21 mouse cellular contexts compared by ENCODE assay signal in genomic region chr3:69765206-69765605, GRCm38 (mm10). TPM values are rescaled to one million over a fixed set of nuclear protein-coding genes. Genes with fewer than 3 reads are reported as not detected.
DNase-seq lines count a peak whose midpoint lies in the region; ATAC-seq lines count a peak whose summit lies in the region.
"Had no signal": no experiment of that assay in that cellular context is flagged by ENCODE, and none has a peak within 500 bp of the region (broad histone marks: within the 10 kb centered on the region; RNA-seq: fewer than 3 reads in every experiment).

No protein-coding gene starts in this region.

- H3K9me3 ChIP-seq in heart, embryonic 11.5 days (replicated peaks; ENCODE audit: control insufficient read depth, low read length): no peaks in the 10 kb centered on the region
- H3K9me3 ChIP-seq in heart, embryonic 10.5 days: no peaks in the 10 kb centered on the region
- H3K9me3 ChIP-seq in intestine, embryonic 14.5 days (ENCODE audit: control insufficient read depth, low read length): no peaks in the 10 kb centered on the region
- H3K9me3 ChIP-seq in intestine, embryonic 15.5 days: no peaks in the 10 kb centered on the region
- H3K9me3 ChIP-seq: G1E had no signal

- WGBS in heart, embryonic 11.5 days (ENCODE audit: insufficient replicate concordance): 86% methylated on average over 11 of the region's 11 CpGs
- 91% methylated on average over 11 of the region's 11 CpGs for WGBS in heart, embryonic 10.5 days
- WGBS in intestine, embryonic 14.5 days: 90% methylated on average over 11 of the region's 11 CpGs
- 93% methylated on average over 11 of the region's 11 CpGs for WGBS in intestine, embryonic 15.5 days

- H3K27ac ChIP-seq in heart, embryonic 11.5 days (ENCODE audit: low read depth, low read length): no peak overlapping the region
- H3K27ac ChIP-seq in heart, embryonic 10.5 days: no peak overlapping the region
- H3K27ac ChIP-seq in intestine, embryonic 14.5 days (ENCODE audit: low read depth): no peak overlapping the region
- no peak overlapping the region for H3K27ac ChIP-seq in intestine, embryonic 15.5 days

- peak; percentile 82 for DNase-seq in heart, adult 11 months
- peak; percentile 68 for DNase-seq in heart, embryonic 10.5 days (ENCODE audit: low spot score)
- no peak for DNase-seq in heart, postnatal 4 days
- DNase-seq in intestine, embryonic 14.5 days (ENCODE audit: low spot score): peak; percentile 25
- DNase-seq: adrenal gland, adult 2 months; adrenal gland, adult 8-10 months; adrenal gland, postnatal 10 days; adrenal gland, postnatal 14 days; adrenal gland, postnatal 25 days; adrenal gland, postnatal 36 days; B cell, adult 2 months; cerebellum, adult 11 months; cerebellum, adult 11-12 months; cerebellum, adult 18-20 months had no signal

- no peak overlapping the region for H3K4me3 ChIP-seq in heart, embryonic 11.5 days (ENCODE audit: low read depth, low read length)
- no peak overlapping the region for H3K4me3 ChIP-seq in heart, embryonic 10.5 days
- no peak overlapping the region for H3K4me3 ChIP-seq in intestine, embryonic 14.5 days (ENCODE audit: low read depth, low read length)
- no peak overlapping the region for H3K4me3 ChIP-seq in intestine, embryonic 15.5 days (replicated peaks)

- H3K4me2 ChIP-seq in heart, embryonic 11.5 days: no peak overlapping the region
- H3K4me2 ChIP-seq in intestine, embryonic 14.5 days (ENCODE audit: low read length): no peak overlapping the region
- no peak overlapping the region for H3K4me2 ChIP-seq in intestine, embryonic 15.5 days (replicated peaks)

- no peak for ATAC-seq in heart, embryonic 11.5 days (replicated peaks; ENCODE audit: insufficient number of reproducible peaks, low FRiP score, low TSS enrichment)
- ATAC-seq in intestine, embryonic 14.5 days (replicated peaks; ENCODE audit: low FRiP score, low TSS enrichment, low read depth): no peak
- ATAC-seq in intestine, embryonic 15.5 days: no peak
- ATAC-seq: activated CD4-positive, CD25-positive, alpha-beta regulatory T cell, adult 4 months; CD4-positive, CD25-positive, alpha-beta regulatory T cell, adult 4 months; Patski had no signal

- no peaks in the 10 kb centered on the region for H3K27me3 ChIP-seq in heart, embryonic 11.5 days (ENCODE audit: control insufficient read depth, insufficient read depth, low read length)
- H3K27me3 ChIP-seq in heart, embryonic 10.5 days (ENCODE audit: insufficient read depth, poor library complexity, severe bottlenecking): no peaks in the 10 kb centered on the region
- no peaks in the 10 kb centered on the region for H3K27me3 ChIP-seq in intestine, embryonic 14.5 days (replicated peaks; ENCODE audit: control insufficient read depth, insufficient read depth, low read length)
- no peaks in the 10 kb centered on the region for H3K27me3 ChIP-seq in intestine, embryonic 15.5 days (replicated peaks)
- H3K27me3 ChIP-seq: CH12.LX had no signal

- H3K4me1 ChIP-seq in heart, embryonic 11.5 days (ENCODE audit: control insufficient read depth, insufficient read depth, low read length): no peaks in the 10 kb centered on the region
- H3K4me1 ChIP-seq in heart, embryonic 10.5 days: no peaks in the 10 kb centered on the region
- H3K4me1 ChIP-seq in intestine, embryonic 14.5 days (replicated peaks; ENCODE audit: control insufficient read depth, insufficient read depth, low read length): 0 out of 2 replicates have a peak, but pooled peaks cover 3% of the 10 kb centered on the region
- H3K4me1 ChIP-seq in intestine, embryonic 15.5 days (replicated peaks): no peaks in the 10 kb centered on the region

- no peak overlapping the region for H3K9ac ChIP-seq in heart, embryonic 11.5 days (ENCODE audit: low read depth, low read length)
- H3K9ac ChIP-seq in intestine, embryonic 14.5 days (ENCODE audit: low read length): no peak overlapping the region
- no peak overlapping the region for H3K9ac ChIP-seq in intestine, embryonic 15.5 days

- no peaks in the 10 kb centered on the region; the same call in 1 of the 2 replicates for H3K36me3 ChIP-seq in heart, embryonic 11.5 days (ENCODE audit: control insufficient read depth, insufficient read depth, low read length)
- H3K36me3 ChIP-seq in heart, embryonic 10.5 days: 0 out of 2 replicates have a peak, but pooled peaks cover 11% of the 10 kb centered on the region
- H3K36me3 ChIP-seq in intestine, embryonic 14.5 days (ENCODE audit: control insufficient read depth, insufficient read depth, low read length): peaks cover 12% of the 10 kb centered on the region; the same call in 1 of the 2 replicates
- no peaks in the 10 kb centered on the region for H3K36me3 ChIP-seq in intestine, embryonic 15.5 days

RNA-seq across cellular contexts. Expression of gene Nmd3, which starts 43.4 kb away (rescaled TPM):
- 104 and 115 TPM in 2 replicates for polyA plus RNA-seq in heart, embryonic 11.5 days (2014; fragmentation: Nextera tagmentation; extraction: Ambion mirVana)
- 139 and 149 TPM in 2 replicates for polyA plus RNA-seq in heart, embryonic 10.5 days (2016; fragmentation: Nextera tagmentation; extraction: Ambion mirVana)
- 10 to 100 TPM; 65.3 to 67.8 TPM for total RNA-seq in heart, postnatal 4 days (2021)
- 159 and 175 TPM in 2 replicates for polyA plus RNA-seq in intestine, embryonic 14.5 days (2014; fragmentation: Nextera tagmentation; extraction: Ambion mirVana)
- 139 and 146 TPM in 2 replicates for polyA plus RNA-seq in intestine, embryonic 15.5 days (2015; fragmentation: Nextera tagmentation; extraction: Ambion mirVana)
